Mouse (Mus musculus) heart, adult 2 months (tissue): ENCODE measurements around the gene S100b.

Experiments
- CTCF ChIP-seq: fragments of 200-600 bp; IDR thresholded peaks from 2 replicates; pipeline ENCODE4 v1.8.1; 2022; ENCODE audit warnings: antibody characterized with exemption, mild to moderate bottlenecking, moderate library complexity
- POLR2A ChIP-seq: fragments of 200-500 bp; IDR thresholded peaks from 2 replicates; pipeline ENCODE4 v1.6.1; 2011; ENCODE audit warnings: mild to moderate bottlenecking, low read depth, low read length, control low read depth; ENCODE audit not compliant: insufficient read depth

DNA sequence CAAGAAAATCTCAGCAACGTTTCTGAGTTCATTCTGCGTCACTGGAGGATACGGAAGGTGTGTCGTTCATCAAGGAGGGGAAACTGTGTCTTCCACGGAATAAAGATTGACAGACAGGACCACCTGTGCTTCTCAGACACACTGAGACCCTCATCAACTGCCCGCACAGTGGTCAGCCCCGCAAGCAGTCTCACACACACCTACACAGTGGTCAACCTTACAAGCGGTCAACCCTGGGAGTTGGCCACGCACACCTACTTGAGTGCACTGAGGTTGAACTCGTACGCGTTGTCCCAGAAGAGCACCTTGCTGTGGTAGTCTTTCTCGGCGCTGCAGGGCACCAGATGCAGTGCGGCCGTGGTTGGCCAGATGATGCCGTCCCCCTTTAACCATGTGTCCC lies 36.6 kb upstream of the S100b start:
- no peak for TF ChIP-seq CTCF
- no peak for TF ChIP-seq POLR2A
